Mouse (Mus musculus) mammary gland, adult 2 months (tissue): Measurements from ENCODE around the gene Olfr724. TPM values are rescaled to one million over a fixed set of nuclear protein-coding genes. Genes with fewer than 3 reads are reported as not detected.

Experiments
- polyA plus RNA-seq: library from polyadenylated mRNA; depleted of rRNA; stranded (reverse); fragments of >200 nt; gene quantifications from 2 replicates; pipeline ENCODE4 v1.2.3, GENCODE M21; 2012; ENCODE audit warnings: low replicate concordance; rRNA removed

Olfr724 gene
- not detected in 2 replicates for polyA plus RNA-seq

GRCm38 (mm10) chr14:49963174-49963573 lies at the start of gene Olfr724:
Gene Olfr724 (minus strand): TSS chr14:49963274.

GRCm38 (mm10) chr14:49931687-49932086 lies 31.4 kb downstream of the Olfr724 start, which contains the start of gene Olfr723:
Gene Olfr723 (minus strand): TSS chr14:49931787.

Other genes starting within 250 kb of the Olfr724 start
- gene Armh4, start 179.9 kb downstream of the Olfr724 start, polyA plus RNA-seq, result 0.65 and 1.8 TPM in 2 replicates
- gene Olfr722, start 61.3 kb downstream of the Olfr724 start, polyA plus RNA-seq, result not detected in 2 replicates
- gene Olfr723, start 31.5 kb downstream of the Olfr724 start, polyA plus RNA-seq, result not detected in 2 replicates
- not detected in 2 replicates for gene Olfr725, start 77.1 kb upstream of the Olfr724 start, polyA plus RNA-seq
- gene Olfr726, start 127.7 kb upstream of the Olfr724 start, polyA plus RNA-seq, result not detected in 2 replicates
- not detected in 2 replicates for gene Olfr727, start 159.9 kb upstream of the Olfr724 start, polyA plus RNA-seq
- not detected in 2 replicates for gene Olfr728, start 179.4 kb upstream of the Olfr724 start, polyA plus RNA-seq
- not detected in 2 replicates for gene Olfr729, start 189.6 kb upstream of the Olfr724 start, polyA plus RNA-seq
- gene Olfr730, start 224.9 kb upstream of the Olfr724 start, polyA plus RNA-seq, result 0.04 TPM in 1 of 2 replicates, not detected in the other